Mouse (Mus musculus) frontal cortex, postnatal 10 days (tissue): ENCODE results near the gene Cbx2.

Source experiments
- DNase-seq, 2 experiments: peaks; one replicate each; pipeline ENCODE4 v3.0.0; 2022; ENCODE audit warnings: low spot score in 2 of 2, mixed read lengths in 1 of 2

The Cbx2 gene

DNA sequence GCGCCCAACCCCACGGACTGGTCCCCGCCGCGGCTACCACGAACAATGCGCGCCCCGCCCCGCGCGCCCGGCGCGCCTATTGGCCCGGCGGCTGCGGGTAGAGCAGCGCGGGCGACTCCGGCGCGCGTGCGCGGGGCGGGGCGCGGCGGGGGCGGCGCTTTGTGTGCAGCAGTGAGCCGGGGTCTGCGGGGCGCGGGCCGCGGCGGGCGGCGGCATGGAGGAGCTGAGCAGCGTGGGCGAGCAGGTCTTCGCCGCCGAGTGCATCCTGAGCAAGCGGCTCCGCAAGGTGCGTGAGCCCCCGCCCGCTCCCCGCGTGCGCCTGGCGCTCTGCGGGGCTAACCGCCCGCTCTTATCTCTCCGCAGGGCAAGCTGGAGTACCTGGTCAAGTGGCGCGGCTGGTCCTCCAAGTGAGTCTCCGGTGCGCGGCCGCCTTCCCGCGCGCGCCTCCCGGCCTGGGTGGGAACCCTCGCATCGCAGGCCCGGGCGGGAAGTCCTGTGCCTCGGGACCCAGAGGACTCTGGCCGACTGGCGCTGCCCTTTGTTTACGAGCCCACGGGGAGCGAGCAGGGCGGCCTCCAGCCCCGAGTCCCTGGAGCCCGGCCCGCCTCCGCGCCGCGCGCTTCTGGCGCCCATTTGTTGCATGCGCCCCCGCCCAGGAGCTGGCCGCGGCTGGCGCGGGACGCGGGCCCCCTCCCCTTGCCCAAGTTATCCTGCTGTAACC lies at the start of gene Cbx2:
Gene Cbx2, plus strand, starts transcription at position 68 of the 721 bp plus-strand sequence.
- DNase-seq: peak; percentile 66 to 84

DNA sequence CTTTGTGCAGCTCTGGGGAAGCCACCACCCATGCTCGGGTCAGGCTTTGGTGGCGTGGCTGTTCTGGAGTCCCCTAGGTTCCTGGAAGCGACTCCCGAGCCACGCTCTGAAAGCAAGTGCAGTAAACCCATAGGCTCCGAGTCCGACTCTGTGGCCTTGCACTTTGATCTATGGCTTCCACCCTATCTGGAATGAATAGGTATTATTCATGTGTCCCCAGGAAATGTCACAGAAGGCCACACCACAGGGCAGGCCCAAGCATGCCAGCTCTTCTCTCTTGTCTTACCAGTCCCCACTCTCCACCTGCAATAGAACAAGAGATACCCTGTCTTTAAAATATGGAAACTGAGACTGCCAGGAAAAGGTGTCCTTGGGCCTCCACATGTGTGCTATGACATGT lies 48.4 kb upstream of the Cbx2 start:
- DNase-seq: no peak

DNA sequence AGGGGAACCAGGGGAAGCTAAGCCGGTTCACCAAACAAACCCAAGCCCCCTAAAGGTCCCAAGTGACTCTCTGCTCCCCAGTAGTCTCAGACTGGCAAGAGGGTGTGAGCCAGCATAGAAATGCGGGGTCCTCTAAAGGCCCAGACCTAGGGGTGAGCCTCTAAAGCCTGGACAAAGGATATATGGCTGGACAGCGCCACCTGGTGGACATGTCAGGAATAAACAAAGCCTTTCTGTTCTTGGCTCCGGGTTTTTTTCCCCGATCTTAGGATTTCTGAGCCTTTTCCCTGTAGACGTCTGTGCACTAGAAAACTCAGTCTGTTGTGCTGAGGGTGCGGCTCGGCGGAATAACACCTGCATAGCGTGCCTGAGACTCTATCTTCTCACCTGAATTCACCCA lies 47.3 kb upstream of the Cbx2 start:
- DNase-seq: peak in 1 of 2 experiments; percentile 71

DNA sequence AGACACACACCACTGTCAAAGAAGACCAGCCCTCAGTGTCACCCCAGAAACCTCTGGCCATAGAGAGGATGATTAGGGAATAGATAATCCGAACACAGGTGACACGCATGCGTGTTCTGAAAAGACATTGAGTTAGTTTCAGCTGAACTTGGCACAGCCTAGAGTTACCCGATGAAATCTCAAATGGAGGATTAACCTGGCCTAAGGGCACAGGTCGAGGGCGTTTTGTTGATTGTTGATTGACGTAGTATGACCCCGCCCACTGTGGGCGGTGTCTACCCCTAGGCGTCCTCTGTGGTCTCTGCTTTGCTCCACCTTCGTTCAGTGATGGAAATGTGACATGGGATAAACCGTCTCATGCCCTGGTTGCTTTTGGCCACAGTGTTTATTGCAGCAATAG lies 46.8 kb upstream of the Cbx2 start:
- no peak for DNase-seq

DNA sequence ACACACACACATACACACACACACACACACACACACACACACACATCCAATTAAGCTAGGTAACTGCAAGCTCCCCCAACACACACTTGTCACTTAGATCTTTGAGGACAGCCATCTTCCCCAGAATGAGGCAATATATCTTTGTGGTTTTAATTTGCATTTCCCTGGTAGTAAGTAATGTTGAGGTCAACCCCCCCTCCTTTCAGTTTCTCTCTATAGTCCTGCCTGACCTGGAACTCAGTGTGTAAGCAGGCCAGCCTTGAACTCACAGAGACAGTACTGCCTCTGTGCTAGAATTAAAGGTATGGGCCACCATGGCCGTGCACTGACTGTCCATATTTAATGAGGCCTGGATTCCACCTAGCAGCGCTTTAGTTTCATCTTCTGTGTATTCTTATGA lies 42.4 kb upstream of the Cbx2 start:
- no peak for DNase-seq

DNA sequence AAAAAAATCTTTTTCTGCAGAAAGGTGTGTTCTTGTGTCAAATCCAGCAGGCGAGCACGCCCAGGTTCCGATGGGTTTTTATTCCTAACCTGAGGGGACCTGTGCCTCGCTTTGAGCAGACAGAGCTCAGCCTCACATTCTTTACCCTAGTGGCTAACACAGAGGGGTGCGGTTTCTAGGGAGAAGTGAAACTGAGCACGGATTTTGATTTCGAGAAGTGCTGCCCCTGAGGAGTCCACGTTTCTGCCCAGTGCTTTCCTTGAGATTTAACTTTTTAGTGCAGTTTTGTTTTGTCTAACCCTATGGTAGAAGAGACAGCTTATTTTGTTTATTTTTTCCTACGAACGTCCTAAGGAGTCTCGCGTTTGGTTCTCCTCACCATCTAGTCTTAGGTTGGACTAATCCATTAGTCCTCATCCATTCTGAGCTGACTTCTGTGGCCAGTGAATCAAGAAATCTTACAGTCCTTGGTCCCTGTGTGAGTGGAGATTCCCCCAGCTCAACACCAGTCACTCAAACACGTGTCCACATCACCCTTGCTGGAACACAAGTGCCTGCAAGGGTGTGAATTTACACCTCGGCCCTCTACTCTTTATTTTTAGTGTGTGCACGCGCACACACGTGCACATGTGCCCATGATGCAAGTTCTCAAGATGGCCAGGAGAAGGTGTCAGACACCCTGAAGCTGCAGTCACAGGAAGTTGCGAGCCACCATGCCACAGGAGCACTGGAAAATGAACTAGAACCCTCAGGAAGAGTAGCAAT lies 41.6 kb upstream of the Cbx2 start:
- DNase-seq: no peak

DNA sequence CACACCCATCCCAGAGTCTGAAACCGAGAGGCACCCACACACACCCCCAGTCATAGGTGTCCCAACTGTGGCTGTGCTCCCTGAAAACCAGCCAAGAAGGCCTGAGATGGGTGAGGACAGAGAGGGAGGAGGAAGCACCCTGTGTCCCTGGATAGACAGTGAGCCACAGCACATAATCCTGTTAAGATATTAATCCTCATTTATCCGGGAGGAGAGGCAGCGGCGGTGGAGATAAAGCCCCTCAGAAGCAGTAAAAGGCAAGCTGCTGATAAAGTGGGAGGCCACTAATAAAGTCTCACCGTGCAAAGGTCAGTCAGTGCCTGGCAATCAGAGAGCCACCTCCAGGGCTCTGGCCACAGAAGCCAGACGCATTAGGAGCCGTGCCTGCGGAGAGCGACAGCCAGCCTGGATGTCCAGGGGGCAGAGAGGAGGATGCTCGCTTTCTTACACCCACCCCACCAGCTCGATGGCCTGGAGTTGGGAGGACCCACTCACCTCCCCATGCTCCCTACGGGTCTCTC lies 40.1 kb upstream of the Cbx2 start:
- no peak for DNase-seq

DNA sequence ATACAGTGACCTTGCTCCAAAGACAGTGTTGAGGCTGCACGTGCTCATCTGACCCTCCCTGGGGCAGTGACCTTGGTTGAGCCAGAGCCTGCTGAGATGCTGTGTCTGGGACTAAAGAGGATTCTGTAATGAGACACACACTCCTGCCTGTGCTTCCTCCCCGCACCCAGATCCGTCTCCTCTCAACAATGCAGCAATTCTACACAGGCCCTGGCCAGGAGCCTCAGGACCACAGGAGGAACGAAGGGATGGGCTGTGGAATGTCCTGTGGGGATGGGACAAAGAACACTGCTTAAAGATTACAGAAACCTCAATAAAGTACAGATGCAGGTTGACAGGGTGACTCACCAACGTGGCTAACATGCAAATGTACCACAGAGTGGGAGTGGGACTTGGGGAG lies 37.2 kb upstream of the Cbx2 start:
- no peak for DNase-seq

DNA sequence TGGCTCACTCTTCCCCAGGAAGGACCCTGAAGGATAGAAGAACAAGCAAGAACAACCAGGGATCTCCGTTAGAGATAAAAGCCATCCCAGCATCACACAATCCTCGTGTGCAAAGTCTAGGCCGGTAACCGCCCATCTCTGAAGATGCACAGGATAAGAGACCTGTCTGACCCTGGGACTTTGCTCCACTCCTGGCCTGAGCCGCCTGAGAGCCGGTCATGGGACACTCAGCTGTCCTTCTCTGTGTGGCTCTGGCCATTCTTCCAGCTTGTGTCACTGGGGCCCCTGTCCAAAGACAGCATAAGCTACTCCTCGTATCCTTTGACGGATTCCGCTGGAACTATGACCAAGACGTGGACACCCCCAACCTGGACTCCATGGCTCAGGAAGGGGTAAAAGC lies 34.8 kb upstream of the Cbx2 start, which contains the start of gene Enpp7:
Gene Enpp7, plus strand, starts transcription at position 190 of the 400 bp plus-strand sequence.
- no peak for DNase-seq

DNA sequence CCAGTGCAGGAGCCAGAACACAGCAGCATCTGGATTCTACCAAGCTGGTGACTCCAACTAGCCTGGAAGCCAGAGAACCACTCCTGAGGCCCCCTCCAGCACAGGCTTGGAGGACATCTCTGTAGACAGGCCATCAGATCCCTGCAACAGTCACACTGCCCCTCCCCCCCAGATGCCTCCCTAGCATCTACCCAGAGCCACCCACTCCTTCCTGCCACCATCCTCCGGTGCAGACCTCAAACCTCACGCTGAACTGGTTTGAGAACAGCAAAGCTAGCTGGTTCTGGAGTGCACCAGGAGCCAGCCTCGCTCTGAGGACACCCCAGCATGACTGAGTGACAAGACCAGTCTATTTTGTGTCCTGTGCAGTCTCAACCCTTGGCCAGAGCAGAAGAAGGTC lies 30.0 kb upstream of the Cbx2 start:
- DNase-seq: no peak

DNA sequence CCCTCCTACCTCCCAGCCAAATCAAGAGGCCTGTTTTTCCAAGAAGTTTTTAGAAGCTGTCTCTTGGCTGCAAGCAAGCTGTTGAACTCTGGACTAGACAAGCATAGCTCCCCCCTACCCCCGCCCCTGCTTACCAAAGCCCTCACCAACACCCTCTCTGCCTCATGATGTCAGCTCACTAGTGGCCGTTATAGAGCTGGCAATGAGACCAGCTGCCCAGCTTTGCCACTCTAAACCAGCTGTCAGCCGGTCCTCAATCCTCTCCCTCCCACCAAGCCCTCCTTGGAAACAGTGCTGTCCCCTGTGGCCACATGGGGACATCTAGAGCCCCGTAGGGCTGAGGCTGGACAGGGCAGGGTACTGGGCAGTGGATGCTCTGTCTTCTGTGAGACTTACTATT lies 27.3 kb upstream of the Cbx2 start:
- DNase-seq: no peak

DNA sequence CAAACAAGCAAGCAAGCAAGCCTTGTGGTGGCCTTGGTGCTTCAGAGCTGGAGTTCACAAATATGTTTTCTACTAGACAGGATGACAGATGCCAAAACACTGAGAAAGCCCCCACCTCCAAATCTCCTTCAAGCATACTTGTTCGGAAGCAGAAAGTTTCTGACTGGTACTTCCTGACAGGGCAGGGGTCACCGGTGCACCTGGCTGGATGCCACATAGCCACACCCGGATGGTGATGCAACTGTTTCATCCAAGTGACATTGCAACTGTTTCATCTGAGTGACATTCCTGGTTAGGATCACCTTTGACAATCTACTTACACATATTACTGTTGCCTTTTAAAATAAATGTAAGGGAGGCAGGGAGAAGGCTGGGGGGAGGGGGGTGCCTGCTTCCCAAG lies 25.6 kb upstream of the Cbx2 start:
- no peak for DNase-seq

DNA sequence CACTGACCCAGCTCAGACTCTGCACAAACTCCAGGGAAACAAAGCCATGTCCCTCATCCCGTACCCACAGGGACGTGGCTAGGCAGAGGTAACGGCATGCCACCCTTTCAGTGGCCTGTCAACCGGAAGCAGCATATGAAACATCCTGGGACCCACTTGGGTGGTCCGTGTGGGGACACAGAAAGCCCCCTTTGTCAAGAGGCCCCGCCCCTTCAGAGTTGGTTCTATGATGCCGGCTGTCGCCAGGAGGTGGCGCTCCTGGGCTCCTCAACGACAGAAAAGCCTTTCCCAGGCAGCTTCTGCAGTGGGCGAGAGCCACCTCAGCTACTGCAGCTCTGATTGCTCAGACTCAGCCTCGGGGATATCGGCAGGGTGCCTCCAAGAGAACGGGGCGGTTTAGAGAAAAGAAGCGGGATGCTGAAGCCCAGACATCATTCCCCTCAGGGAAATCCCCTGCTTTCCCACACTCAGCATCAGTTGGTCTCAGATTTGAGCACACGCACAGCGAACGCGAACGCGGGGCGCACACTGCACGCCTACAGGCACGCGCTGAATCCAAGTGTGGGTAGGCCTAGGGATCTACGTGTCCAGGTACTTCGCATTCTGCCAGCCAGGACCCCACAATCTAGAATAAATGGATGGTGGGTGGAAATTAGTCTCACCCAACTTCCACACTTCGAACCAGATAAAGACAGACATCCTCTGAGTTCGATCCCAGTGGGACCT lies 24.1 kb upstream of the Cbx2 start:
- peak; percentile 74 to 86 for DNase-seq

DNA sequence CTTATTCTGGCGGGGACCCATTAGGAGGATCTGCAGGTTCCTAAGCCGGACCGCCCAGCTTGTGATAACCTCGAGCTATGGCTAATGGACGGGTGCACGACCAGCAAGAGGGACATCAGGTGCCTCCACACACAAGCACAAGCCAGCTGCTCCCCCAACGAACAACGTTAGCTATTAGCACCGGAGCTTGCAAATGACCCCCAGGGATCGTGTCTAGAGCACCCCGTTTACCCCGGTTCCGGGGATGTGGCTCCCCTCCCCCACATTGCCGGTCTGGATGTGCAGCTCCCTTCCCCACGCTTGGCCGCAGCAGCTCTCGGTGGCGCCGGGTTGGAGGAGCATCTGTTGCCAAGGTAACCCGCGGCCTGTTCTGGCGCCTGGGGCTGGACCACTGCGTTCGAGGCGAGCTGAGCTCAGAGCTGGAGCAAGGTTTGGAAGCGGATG lies 23.4 kb upstream of the Cbx2 start:
- peak in 1 of 2 experiments; percentile 60 for DNase-seq

DNA sequence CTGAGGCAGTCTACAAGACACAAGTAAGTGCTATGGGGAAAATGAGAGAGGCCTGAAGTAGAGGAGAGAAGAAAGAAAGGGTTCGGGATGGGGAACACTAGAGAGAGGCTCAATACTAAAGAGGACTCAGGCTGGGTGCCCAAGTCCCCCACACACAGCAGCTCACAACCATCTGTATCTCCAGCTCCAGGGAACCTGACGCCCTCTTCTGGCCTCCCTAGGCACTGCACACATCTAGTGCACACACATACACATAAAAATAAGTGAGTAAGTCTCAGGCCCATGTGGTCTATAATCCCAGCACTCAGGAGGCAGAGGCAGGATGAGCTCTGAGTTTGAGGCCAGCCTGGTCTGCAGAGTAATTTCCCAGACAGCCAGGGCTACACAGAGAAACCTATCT lies 21.9 kb upstream of the Cbx2 start:
- DNase-seq: no peak

DNA sequence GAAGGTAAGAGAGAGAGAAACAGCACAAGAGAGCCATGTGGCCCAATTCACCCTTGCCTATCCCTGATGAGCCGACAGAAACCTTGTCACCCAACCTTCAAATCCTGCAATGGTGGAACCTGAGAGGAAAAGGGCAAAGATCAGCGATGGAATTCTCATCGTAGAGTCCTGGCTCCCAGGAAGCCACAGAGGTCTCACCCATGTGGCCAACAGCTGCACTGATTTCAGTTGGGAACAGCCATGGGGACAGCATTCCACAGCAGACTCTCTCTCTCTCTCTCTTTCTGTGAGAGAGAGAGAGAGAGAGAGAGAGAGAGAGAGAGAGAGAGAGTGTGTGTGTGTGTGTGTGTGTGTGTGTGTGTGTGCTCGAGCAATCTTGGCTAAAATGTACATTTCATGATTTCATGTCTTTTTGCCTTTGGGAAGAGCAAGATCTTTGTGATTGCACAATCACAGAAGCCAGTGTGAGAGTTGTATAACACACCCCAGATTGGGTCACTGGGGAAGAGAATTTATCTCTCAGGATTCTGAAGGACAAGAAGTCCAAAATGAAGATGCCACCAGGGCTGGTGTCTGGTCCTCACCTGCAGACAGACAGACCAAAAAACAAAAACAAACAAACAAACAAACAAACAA lies 21.2 kb upstream of the Cbx2 start:
- DNase-seq: no peak

DNA sequence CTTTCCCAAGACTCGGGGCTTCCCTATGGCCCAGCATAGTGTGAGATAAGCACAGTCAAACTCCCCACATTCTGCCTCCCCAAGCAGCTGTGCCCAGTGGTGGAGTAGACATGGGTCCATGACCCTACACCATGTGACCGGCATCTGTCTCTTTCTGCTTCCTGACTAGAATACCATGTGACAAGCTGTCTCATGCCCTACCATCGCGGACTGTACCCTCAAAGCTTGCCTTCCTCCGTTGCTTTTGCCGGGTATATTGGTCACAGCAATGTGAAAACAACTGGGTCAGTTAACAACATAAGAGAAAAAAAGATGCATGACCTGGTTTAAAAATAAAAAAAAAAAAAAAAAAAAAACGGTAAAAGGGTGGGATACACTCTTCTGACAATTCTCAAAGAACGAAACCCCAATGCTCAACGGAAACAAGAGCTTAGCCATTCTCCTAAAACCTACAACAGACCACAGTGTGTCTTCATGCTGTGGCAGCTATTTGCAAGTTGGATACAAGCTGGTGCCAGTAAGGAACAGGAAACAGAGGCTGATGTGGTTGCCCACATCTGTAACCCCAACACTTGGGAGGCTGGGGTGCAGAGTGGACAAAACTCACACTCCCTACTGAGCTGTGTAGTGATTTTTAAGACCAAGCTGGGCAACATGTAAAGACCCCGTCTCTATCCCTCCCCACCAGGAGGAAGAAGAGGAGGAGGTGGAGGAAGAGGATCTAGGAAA lies 17.1 kb upstream of the Cbx2 start:
- no peak for DNase-seq

DNA sequence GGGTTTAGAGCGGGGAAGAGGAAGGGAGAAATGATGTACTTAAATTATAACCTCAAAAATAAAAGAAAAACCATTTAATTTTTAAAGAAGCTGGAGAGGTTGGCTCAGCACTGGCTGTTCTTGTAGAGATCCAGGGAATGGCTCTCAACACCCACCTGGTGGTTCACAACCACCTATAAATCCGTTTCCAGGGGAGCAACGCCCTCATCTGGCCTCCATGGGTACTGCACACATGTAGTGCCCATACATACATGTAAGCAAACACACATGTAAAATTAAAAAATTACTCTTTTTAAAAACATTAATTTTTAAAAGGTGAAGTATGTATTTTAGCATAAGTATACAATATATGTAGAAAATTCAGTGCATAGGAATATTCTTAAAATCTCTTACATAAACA lies 16.3 kb upstream of the Cbx2 start:
- DNase-seq: no peak

DNA sequence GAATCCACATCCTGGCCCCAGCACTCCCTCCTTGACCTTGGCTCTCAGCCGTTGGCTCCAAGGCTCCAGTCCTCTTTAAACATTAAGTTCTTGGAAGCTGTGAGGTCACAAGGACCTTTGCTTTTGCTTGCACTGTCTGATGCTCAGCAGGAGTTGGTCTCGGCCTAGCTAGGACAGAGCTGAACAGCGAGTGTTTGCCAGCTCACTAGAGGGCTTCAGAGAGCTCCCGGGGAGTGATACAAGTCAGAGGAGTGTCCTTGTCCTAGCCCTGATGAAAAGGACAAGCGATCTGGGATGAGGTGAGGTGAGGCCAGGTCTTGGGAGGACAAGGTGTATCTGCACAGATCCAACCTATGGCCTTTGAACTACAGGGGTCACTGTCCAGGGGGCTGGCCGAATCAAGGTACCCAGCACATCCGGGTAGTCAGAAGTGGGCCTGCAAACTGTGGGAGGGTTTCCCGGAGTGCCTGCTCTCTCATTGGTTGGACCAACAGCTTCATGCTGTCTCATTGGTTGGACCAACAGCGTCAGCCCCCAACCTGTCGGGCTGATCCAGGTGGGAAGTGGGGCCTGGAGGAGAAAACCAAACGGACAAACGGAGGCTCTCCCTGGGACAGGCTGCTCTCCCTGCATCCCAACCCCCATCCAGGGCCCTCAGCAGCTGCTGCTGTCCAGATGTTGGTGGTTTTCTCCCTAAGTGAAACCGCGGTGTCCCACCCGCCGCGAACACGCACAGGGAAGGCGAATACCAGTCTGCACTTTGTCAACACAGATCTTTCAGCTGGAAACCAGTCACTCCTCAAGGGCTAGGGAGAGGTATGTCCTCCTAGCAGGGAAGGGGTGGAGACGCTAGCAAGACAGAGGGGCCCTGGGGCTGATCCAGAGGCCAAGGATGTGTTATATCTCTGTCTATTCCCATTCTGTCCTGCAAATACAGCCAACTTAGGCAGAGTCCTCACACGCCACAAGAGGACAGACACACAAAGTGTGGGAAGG lies 15.0 kb upstream of the Cbx2 start:
- DNase-seq: no peak

DNA sequence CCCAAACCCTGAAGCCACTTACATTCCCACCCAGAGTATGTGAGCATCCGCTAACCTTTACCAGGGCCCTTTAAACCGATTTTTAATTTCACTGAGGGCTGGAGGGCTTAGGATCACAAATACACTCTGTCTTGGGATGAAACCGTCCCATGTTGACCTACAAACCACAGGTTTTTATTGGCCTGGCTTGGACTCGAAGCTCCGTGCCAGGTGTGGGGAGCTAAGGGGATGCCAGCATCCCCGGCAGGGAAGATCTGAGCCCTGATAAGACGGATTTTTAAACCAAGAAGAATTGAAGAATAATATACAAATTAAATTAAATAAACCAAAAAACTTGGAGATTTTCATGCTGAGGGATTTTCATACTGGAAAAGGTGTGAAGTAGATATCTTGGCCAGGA lies 8.3 kb upstream of the Cbx2 start:
- no peak for DNase-seq
